Mouse (Mus musculus): ENCODE data around the gene Polr3gl. TPM values are rescaled to one million over a fixed set of nuclear protein-coding genes. Genes with fewer than 3 reads are reported as not detected.
"Not testable (repeated sequence)": the region's sequence is repeated elsewhere in the genome, so short reads cannot be mapped to it uniquely, and the experiment has no call there.

The Polr3gl gene
- polyA plus RNA-seq, 1 experiment from 2014 or later, result 35.7 TPM

DNA sequence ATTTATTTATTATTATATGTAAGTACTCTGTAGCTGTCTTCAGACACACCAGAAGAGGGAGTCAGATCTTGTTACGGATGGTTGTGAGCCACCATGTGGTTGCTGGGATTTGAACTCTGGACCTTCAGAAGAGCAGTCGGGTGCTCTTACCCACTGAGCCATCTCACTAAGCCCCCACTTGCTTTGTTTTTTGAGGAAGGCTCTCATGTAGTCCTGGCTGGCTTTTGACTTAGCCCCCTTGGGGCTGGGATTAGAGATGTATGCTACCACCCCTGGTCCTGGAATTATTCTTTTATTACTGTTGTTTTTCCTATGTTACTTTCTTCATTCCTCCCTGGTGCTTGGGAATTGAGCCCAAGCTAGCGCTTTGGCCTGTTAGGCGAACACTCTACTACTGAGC is 12.0 kb upstream of the Polr3gl start:
- H3K9ac ChIP-seq; H3K27ac ChIP-seq; H3K27me3 ChIP-seq (replicated peaks); ATAC-seq (replicated peaks); H3K9me3 ChIP-seq; H3K36me3 ChIP-seq (replicated peaks); H3K4me3 ChIP-seq; H3K4me2 ChIP-seq: not testable (repeated sequence)
- WGBS, result 85% methylated on average over 4 of the region's 4 CpGs
- H3K4me1 ChIP-seq, result peaks cover 41% of the 10 kb centered on the region

DNA sequence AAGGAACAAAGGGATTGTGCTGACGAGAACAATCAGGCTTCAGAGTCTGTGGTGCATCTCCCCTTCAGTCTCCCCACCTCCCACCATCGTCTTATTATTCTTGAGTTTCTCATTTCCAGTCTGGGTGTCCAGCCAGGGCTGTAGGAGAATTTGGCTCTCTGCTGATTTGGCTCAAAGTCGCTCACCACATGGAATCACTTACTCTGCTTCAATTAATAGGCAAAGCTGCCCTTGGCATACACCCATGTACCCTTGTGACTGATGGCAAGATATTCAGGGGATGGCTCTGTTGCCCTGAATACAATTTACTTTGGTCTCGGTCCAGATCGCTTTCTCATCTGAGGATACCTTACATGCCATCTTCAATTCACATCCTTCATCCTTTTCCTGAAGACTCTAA is 9.3 kb upstream of the Polr3gl start:
- no peak for ATAC-seq (replicated peaks)
- H3K36me3 ChIP-seq (replicated peaks), result no peaks in the 10 kb centered on the region

DNA sequence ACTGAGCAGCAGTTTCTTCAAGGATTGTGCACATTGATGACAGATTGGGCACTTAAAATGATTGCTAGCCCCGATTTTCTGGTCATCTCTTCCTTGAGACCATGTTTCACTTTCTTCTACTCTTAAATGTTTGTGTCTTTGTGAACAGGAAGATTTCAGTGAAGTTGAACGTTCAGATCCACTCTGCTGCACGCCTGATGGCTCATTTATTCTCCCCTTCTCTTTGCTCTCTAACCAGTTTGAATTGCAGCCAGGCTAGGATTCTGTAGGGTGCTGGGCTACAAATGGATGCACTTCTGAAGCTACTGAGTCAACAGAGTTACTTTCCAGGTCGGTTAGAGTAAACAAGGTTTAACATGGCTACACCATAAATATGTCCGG is 8.7 kb upstream of the Polr3gl start:
- 21% methylated on average over 5 of the region's 5 CpGs for WGBS
- H3K9me3 ChIP-seq, result no peaks in the 10 kb centered on the region
- no peak for ATAC-seq (replicated peaks)
- H3K9ac ChIP-seq, result peak overlapping the region; percentile 82
- H3K4me2 ChIP-seq, result peak overlapping the region; percentile 79
- peaks cover 71% of the 10 kb centered on the region for H3K4me1 ChIP-seq
- peak overlapping the region; percentile 93 for H3K27ac ChIP-seq
- no peaks in the 10 kb centered on the region for H3K36me3 ChIP-seq (replicated peaks)
- no peaks in the 10 kb centered on the region for H3K27me3 ChIP-seq (replicated peaks)
- peak overlapping the region; percentile 80 for H3K4me3 ChIP-seq

More for the DNA sequence above, 9.3 kb upstream of the Polr3gl start:
- Histone ChIP-seq H3K9me3 (no peaks in the 10 kb centered on the region), H3K4me2 (peak overlapping the region; percentile 79), H3K27ac (peak overlapping the region; percentile 93), H3K9ac (peak overlapping the region; percentile 17), H3K27me3 (replicated peaks) (no peaks in the 10 kb centered on the region), H3K4me3 (peak overlapping the region; percentile 80), H3K4me1 (peaks cover 65% of the 10 kb centered on the region)
- WGBS, result 31% methylated on average over 5 of the region's 5 CpGs

DNA sequence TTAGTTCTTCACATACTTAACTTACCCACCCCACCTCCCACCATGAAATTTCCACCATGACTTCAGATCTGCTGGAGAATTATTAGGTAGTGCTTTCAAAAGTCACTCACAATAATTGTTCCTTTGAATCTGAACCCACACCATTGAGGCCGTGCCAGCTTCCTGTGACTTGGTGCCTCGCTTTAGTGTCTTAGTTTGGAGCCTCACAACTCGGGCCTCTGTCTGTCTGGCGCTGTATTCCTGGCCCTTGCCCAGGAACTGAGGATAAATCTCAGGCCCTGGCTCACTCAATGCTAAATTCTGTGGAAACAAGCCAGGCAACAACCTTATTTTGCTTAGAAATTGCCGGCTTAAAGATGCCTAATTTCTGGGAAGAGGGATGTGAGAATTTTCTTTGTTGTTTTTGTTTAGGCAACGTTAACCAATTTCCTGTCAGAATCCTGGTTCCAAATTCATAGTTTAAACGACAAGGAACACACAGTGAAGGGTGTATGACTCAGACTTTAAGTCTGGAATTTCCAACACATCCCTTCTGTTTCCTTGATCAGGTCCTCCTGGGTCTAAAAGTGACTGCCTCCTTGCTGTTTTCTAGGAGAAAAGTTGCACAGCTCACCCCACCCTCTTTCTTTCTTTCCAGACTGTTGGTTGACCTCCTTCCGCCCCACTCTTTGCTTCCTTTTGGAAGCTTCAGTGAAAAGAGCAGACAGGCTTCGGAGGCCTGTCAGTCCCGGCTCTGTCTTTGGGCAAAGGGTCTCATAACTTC is 8.1 kb upstream of the Polr3gl start:
- no peak for ATAC-seq (replicated peaks)
- peak overlapping the region; percentile 82 for H3K9ac ChIP-seq
- no peaks in the 10 kb centered on the region for H3K36me3 ChIP-seq (replicated peaks)
- peak overlapping the region; percentile 93 for H3K27ac ChIP-seq
- peak overlapping the region; percentile 80 for H3K4me3 ChIP-seq
- no peaks in the 10 kb centered on the region for H3K27me3 ChIP-seq (replicated peaks)
- 8% methylated on average over 10 of the region's 10 CpGs for WGBS
- H3K4me1 ChIP-seq, result peaks cover 77% of the 10 kb centered on the region
- no peaks in the 10 kb centered on the region for H3K9me3 ChIP-seq
- peak overlapping the region; percentile 79 for H3K4me2 ChIP-seq

DNA sequence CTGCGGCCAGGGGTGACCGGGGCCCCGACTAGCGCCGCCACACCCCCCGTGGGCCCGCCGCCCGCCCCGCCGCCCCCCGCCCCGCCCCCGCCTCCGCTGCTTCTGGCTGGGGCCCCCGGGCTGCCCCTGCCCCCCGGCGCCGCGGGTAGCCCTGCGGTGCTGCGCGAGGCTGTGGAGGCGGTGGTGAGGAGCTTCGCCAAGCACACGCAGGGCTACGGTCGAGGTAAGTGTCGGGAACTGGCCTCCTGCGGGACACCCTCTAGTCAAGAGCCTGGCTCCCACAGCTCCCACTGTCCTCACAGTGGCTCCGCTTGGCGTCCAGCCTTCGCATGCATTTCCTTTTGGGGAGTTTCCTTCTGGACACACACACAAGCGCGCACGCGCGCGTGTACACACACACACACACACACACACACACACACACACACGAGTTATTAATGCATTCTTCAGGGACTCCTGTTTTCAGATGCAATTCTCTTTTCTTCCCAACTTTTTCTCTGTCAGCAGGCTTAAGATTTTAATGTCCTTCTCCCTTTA is 7.3 kb upstream of the Polr3gl start:
- peak; percentile 78 for ATAC-seq (replicated peaks)
- H3K36me3 ChIP-seq (replicated peaks), result no peaks in the 10 kb centered on the region

DNA sequence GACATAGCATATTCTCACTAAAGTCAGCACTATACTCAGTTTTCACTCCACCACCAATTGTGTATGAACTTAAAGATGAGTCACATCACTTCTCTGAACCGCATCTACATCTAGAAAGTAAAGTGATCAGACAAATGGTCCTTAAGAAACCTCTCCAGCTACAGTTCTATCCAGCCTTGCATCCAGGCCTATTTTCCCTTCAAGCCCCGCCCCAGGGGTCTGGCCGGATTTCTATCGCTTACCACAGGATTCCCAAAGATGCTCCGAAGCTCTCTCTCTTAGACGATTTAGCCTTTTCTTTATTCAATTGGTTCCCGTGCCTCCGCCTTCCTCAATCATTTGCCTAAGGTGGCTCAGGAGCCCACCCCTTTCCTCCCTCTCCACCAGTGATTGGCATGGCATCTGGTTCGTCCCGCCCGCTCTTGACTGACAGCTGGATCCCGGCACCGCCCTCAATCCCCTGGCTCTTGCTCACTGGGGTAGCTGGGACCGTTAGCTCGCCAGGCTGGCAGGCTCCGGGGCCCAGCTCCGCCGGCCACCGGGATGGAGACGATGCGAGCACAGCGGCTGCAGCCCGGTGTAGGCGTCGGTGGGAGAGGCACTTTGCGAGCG is 6.8 kb upstream of the Polr3gl start, which contains the start of gene Lix1l:
Gene Lix1l (plus strand): TSS at position 511 of the 612 bp plus-strand sequence.
- Histone ChIP-seq H3K4me3 (peak within 1 kb of the TSS; percentile 80), H3K27me3 (replicated peaks) (no peaks in the 10 kb centered on the region), H3K27ac (peak within 1 kb of the TSS; percentile 93), H3K4me1 (peaks cover 91% of the 10 kb centered on the region), H3K9me3 (no peaks in the 10 kb centered on the region), H3K36me3 (replicated peaks) (no peaks in the 10 kb centered on the region), H3K9ac (peak within 1 kb of the TSS; percentile 82), H3K4me2 (peak within 1 kb of the TSS; percentile 79)
- under 1% methylated on average over 27 of the region's 27 CpGs for WGBS
- ATAC-seq (replicated peaks), result peak; percentile 94

More for the DNA sequence above, 7.3 kb upstream of the Polr3gl start:
- peak overlapping the region; percentile 93 for H3K27ac ChIP-seq
- peak overlapping the region; percentile 82 for H3K9ac ChIP-seq
- WGBS, result 2% methylated on average over 34 of the region's 40 CpGs
- no peaks in the 10 kb centered on the region for H3K27me3 ChIP-seq (replicated peaks)
- H3K4me3 ChIP-seq, result peak overlapping the region; percentile 80
- H3K4me2 ChIP-seq, result peak overlapping the region; percentile 79
- H3K4me1 ChIP-seq, result peaks cover 85% of the 10 kb centered on the region
- H3K9me3 ChIP-seq, result no peaks in the 10 kb centered on the region

DNA sequence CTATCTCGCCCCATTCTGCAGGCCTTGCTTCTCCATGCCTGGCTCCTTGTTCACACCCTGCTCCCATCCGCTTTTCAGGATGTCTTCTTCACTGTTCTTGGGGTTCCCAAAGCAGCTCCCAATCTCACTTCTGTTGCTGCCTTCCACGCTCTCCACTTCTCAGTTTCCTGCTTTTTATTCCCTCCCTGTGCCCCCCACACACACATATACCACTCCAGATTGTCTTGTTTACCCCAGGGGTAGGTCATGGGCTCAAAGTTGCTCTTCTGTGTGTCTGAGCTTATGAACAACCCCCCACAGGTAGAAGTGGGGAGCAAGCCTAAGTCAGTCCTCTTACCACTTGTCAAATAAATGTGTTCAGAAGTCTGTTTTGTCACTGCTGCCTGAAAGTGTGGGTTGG is 5.4 kb upstream of the Polr3gl start:
- ATAC-seq (replicated peaks), result no peak
- Histone ChIP-seq H3K9me3 (no peaks in the 10 kb centered on the region), H3K27ac (no peak overlapping the region), H3K4me2 (peak overlapping the region; percentile 95; the same call in 1 of the 2 replicates), H3K9ac (no peak overlapping the region), H3K36me3 (replicated peaks) (no peaks in the 10 kb centered on the region), H3K27me3 (replicated peaks) (peaks cover 3% of the 10 kb centered on the region; the same call in 1 of the 2 replicates), H3K4me1 (peaks cover 83% of the 10 kb centered on the region), H3K4me3 (no peak overlapping the region)
- 68% methylated on average over 3 of the region's 3 CpGs for WGBS

DNA sequence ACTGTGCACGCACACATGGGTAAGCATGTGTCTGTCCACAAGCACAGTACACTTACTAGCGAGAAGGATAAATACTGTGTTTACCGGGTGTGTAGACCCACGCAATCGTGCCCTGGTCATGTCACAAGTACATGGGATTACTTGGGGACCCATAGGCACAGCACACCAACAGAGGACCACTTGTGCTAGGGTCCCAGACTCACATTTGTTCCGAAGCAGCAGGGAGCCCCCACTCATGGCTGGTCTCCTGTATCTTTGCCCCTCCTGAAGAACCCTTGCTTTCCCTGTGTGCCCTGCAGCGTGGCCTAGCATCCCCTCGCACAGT is 5.0 kb upstream of the Polr3gl start:
- no peaks in the 10 kb centered on the region for H3K9me3 ChIP-seq
- WGBS, result 54% methylated on average over 8 of the region's 8 CpGs
- H3K36me3 ChIP-seq (replicated peaks), result no peaks in the 10 kb centered on the region
- H3K9ac ChIP-seq, result no peak overlapping the region
- H3K4me1 ChIP-seq, result peaks cover 79% of the 10 kb centered on the region
- H3K27ac ChIP-seq, result no peak overlapping the region
- H3K4me2 ChIP-seq, result peak overlapping the region; percentile 95
- peak overlapping the region; percentile 51; the same call in 1 of the 2 replicates for H3K4me3 ChIP-seq
- ATAC-seq (replicated peaks), result no peak
- H3K27me3 ChIP-seq (replicated peaks), result peaks cover 3% of the 10 kb centered on the region; the same call in 1 of the 2 replicates

DNA sequence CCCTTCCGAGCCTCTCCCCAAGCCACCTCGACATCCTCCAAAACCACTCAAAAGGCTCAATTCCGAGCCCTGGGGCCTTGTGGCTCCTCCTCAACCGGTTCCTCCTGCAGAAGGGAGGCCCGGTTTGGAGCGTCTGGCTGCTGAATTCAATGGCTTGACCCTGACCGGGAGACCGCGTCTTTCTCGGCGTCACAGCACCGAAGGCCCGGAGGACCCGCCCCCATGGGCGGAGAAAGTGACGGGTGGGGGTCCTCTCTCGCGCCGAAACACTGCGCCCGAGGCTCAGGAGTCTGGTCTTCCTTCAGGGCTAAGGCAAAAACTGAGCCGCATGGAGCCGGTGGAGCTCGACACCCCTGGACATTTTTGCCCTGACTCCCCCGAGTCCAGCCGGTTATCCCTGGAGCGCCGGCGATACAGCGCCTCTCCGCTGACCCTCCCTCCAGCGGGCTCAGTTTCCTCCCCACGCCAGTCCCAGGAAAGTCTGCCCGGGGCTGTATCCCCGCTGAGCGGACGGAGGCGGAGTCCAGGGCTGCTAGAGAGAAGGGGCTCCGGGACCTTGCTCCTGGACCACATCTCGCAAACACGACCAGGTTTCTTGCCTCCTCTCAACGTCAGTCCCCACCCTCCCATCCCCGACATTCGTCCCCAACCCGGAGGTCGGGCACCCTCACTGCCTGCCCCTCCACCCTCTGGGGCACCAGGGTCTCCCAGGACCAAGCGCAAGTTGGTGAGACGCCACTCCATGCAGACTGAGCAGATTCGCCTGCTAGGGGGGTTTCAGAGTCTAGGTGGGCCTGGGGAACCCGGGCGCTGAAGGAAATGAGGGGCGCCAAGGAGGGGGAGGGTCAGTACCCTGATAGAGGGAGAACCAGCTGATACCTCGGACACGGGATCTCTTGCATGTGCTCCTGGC is 4.4 kb upstream of the Polr3gl start:
- Histone ChIP-seq H3K4me3 (peak overlapping the region; percentile 51), H3K9ac (peak overlapping the region; percentile 51), H3K27me3 (replicated peaks) (peaks cover 3% of the 10 kb centered on the region; the same call in 1 of the 2 replicates), H3K4me1 (peaks cover 73% of the 10 kb centered on the region), H3K36me3 (replicated peaks) (no peaks in the 10 kb centered on the region), H3K4me2 (peak overlapping the region; percentile 95), H3K9me3 (no peaks in the 10 kb centered on the region), H3K27ac (peak overlapping the region; percentile 53)
- no peak for ATAC-seq (replicated peaks)
- 2% methylated on average over 54 of the region's 54 CpGs for WGBS

DNA sequence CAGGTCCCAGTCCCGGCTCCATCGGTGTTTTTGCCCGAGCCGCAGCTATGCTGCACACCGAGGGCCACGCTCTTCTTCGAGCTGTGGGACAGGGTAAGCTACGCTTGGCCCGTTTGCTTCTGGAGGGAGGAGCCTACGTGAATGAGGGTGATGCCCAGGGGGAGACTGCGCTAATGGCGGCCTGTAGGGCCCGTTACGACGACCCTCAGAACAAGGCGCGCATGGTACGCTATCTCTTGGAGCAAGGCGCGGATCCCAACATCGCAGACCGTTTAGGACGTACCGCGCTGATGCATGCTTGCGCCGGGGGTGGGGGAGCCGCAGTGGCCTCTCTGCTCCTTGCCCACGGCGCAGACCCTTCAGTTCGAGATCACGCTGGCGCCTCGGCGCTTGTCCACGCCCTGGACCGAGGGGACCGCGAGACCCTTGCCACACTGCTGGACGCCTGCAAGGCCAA is 3.5 kb upstream of the Polr3gl start:
- H3K9me3 ChIP-seq, result no peaks in the 10 kb centered on the region
- H3K9ac ChIP-seq, result peak overlapping the region; percentile 51
- H3K36me3 ChIP-seq (replicated peaks), result no peaks in the 10 kb centered on the region
- no peak for ATAC-seq (replicated peaks)
- H3K4me1 ChIP-seq, result peaks cover 72% of the 10 kb centered on the region
- peaks cover 3% of the 10 kb centered on the region; the same call in 1 of the 2 replicates for H3K27me3 ChIP-seq (replicated peaks)
- peak overlapping the region; percentile 51 for H3K4me3 ChIP-seq
- H3K4me2 ChIP-seq, result peak overlapping the region; percentile 95
- H3K27ac ChIP-seq, result peak overlapping the region; percentile 53
- under 1% methylated on average over 40 of the region's 40 CpGs for WGBS

DNA sequence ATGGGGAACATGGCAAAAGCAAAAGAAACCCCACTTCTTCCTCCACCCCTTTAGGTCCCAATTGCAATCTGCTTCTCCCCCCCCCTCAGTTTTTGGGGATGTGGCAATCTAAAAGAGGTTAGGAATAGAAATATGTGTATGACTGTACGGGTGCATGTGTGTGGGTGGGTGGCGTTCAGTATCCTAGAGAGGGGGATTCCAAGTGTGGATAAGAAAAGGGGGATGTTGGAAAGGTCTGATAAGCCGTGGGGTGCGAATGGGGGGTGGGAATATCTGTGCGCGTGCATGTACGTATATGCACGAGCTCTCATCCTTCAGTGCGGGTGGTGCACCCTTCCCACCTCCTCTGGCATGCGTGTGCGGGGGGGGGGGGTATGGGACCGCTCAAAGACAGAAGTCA is 2.9 kb upstream of the Polr3gl start:
- peak overlapping the region; percentile 53 for H3K27ac ChIP-seq
- peak overlapping the region; percentile 95 for H3K4me2 ChIP-seq
- peak overlapping the region; percentile 51 for H3K9ac ChIP-seq
- peak overlapping the region; percentile 51 for H3K4me3 ChIP-seq
- ATAC-seq (replicated peaks), result no peak
- no peaks in the 10 kb centered on the region for H3K36me3 ChIP-seq (replicated peaks)
- H3K9me3 ChIP-seq, result no peaks in the 10 kb centered on the region
- peaks cover 69% of the 10 kb centered on the region for H3K4me1 ChIP-seq
- 5% methylated on average over 12 of the region's 12 CpGs for WGBS
- peaks cover 3% of the 10 kb centered on the region; the same call in 1 of the 2 replicates for H3K27me3 ChIP-seq (replicated peaks)
